Mouse (Mus musculus) CH12.LX (cell line): Measurements from ENCODE around the gene Pcmt1. TPM values are rescaled to one million over a fixed set of nuclear protein-coding genes. Genes with fewer than 3 reads are reported as not detected.

Experiments used
- DNase-seq: peaks from one replicate; pipeline ENCODE4 v3.0.0-alpha.2; 2013; ENCODE audit errors: extremely low read depth
- H3K27ac ChIP-seq: 2 replicates; pipeline ENCODE4 v1.5.1; 2012; ENCODE audit warnings: low read depth, mild to moderate bottlenecking, control low read depth, moderate library complexity; ENCODE audit not compliant: insufficient read depth
- H3K27me3 ChIP-seq: replicated peaks from 2 replicates; pipeline ENCODE3; 2012; ENCODE audit warnings: inconsistent platforms
- H3K36me3 ChIP-seq, 2 experiments: replicated peaks in 1 of 2; 2 replicates each; pipeline versions ENCODE3 to v1.6.1; 2012; ENCODE audit warnings: inconsistent platforms in 1 of 2, low read length in 1 of 2, mild to moderate bottlenecking in 1 of 2, mixed read lengths in 1 of 2, moderate library complexity in 1 of 2; ENCODE audit not compliant: control insufficient read depth in 1 of 2, insufficient read depth in 1 of 2
- H3K4me1 ChIP-seq, 2 experiments: 2 replicates each; pipeline ENCODE4 v1.6.1; 2012; ENCODE audit warnings: inconsistent platforms in 1 of 2, moderate library complexity in 1 of 2; ENCODE audit not compliant: insufficient read depth in 2 of 2, control insufficient read depth in 1 of 2
- H3K4me2 ChIP-seq: 2 replicates; pipeline ENCODE4 v1.6.1; 2012; ENCODE audit warnings: low read depth, mild to moderate bottlenecking, control low read depth; ENCODE audit not compliant: poor library complexity, insufficient read depth, severe bottlenecking
- H3K4me3 ChIP-seq, 3 experiments: fragments of 150-350 bp in 1 of 3; sonication (generic) in 1 of 3; replicated peaks in 1 of 3; 2 replicates each; pipeline versions ENCODE3 to v1.5.1; 2011 to 2012; ENCODE audit warnings: low read depth in 2 of 3, low read length in 2 of 3, mild to moderate bottlenecking in 2 of 3, moderate library complexity in 2 of 3, control low read depth in 1 of 3, improper control_type of control experiment in 1 of 3, inconsistent platforms in 1 of 3, mixed read lengths in 1 of 3; ENCODE audit not compliant: poor library complexity in 1 of 3
- H3K79me2 ChIP-seq: replicated peaks from 2 replicates; pipeline ENCODE4 v1.6.1; 2012; ENCODE audit warnings: mild to moderate bottlenecking, moderate library complexity; ENCODE audit not compliant: control insufficient read depth, poor library complexity, insufficient read depth, severe bottlenecking; ENCODE audit errors: extremely low read depth
- H3K9ac ChIP-seq: 2 replicates; pipeline ENCODE4 v1.6.1; 2012; ENCODE audit warnings: low read depth, mild to moderate bottlenecking, control low read depth, moderate library complexity; ENCODE audit not compliant: insufficient read depth
- H3K9me3 ChIP-seq: replicated peaks from 2 replicates; pipeline ENCODE3; 2012; ENCODE audit warnings: low read length, inconsistent platforms, mixed read lengths
- BHLHE40 ChIP-seq: IDR thresholded peaks from 2 replicates; pipeline ENCODE4 v1.6.1; 2011; ENCODE audit warnings: mild to moderate bottlenecking, low read depth, low read length, improper control_type of control experiment
- CHD1 ChIP-seq: IDR thresholded peaks from 2 replicates; pipeline ENCODE4 v1.6.1; 2012; ENCODE audit warnings: low read depth, low read length, improper control_type of control experiment, inconsistent platforms
- CTCF ChIP-seq, 2 experiments: IDR thresholded peaks in 1 of 2; conservative IDR thresholded peaks in 1 of 2; 2 replicates each; pipeline ENCODE4 v1.5.1; 2011 to 2012; ENCODE audit warnings: low read depth in 2 of 2, low read length in 2 of 2, improper control_type of control experiment in 1 of 2, inconsistent platforms in 1 of 2, mild to moderate bottlenecking in 1 of 2, moderate library complexity in 1 of 2
- E2F4 ChIP-seq: IDR thresholded peaks from 2 replicates; pipeline ENCODE4 v1.6.1; 2011; ENCODE audit warnings: low read depth, low read length, improper control_type of control experiment; ENCODE audit not compliant: insufficient replicate concordance
- ELF1 ChIP-seq: IDR thresholded peaks from 2 replicates; pipeline ENCODE4 v1.6.1; 2014; ENCODE audit warnings: low read depth, mild to moderate bottlenecking, inconsistent platforms, low read length, improper control_type of control experiment
- ETS1 ChIP-seq: conservative IDR thresholded peaks from 2 replicates; pipeline ENCODE4 v1.6.1; 2012; ENCODE audit warnings: low read depth, mild to moderate bottlenecking, inconsistent platforms, low read length, improper control_type of control experiment, moderate library complexity
- GABPA ChIP-seq: IDR thresholded peaks from 2 replicates; pipeline ENCODE4 v1.6.1; 2012; ENCODE audit warnings: low read depth, low read length, improper control_type of control experiment, inconsistent platforms; ENCODE audit not compliant: insufficient replicate concordance
- HCFC1 ChIP-seq: IDR thresholded peaks from 2 replicates; pipeline ENCODE4 v1.6.1; 2012; ENCODE audit warnings: low read depth, mild to moderate bottlenecking, inconsistent platforms, low read length, improper control_type of control experiment
- IRF4 ChIP-seq: IDR thresholded peaks from 2 replicates; pipeline ENCODE4 v1.6.1; 2014; ENCODE audit warnings: low read depth, mild to moderate bottlenecking, inconsistent platforms, low read length, improper control_type of control experiment
- JUND ChIP-seq: conservative IDR thresholded peaks from 2 replicates; pipeline ENCODE4 v1.6.1; 2011; ENCODE audit warnings: low read depth, low read length, improper control_type of control experiment
- KAT2A ChIP-seq: IDR thresholded peaks from 2 replicates; pipeline ENCODE4 v1.6.1; 2012; ENCODE audit warnings: low read length, improper control_type of control experiment, inconsistent platforms; ENCODE audit not compliant: insufficient replicate concordance
- MAFK ChIP-seq: IDR thresholded peaks from 2 replicates; pipeline ENCODE4 v1.6.1; 2011; ENCODE audit warnings: low read length, improper control_type of control experiment; ENCODE audit not compliant: insufficient replicate concordance
- MAX ChIP-seq: IDR thresholded peaks from 2 replicates; pipeline ENCODE4 v1.6.1; 2011; ENCODE audit warnings: low read length, improper control_type of control experiment
- MEF2A ChIP-seq: IDR thresholded peaks from 2 replicates; pipeline ENCODE4 v1.6.1; 2014; ENCODE audit warnings: low read depth, mild to moderate bottlenecking, inconsistent platforms, low read length, improper control_type of control experiment, borderline replicate concordance
- MYC ChIP-seq: IDR thresholded peaks from 2 replicates; pipeline ENCODE4 v1.6.1; 2011; ENCODE audit warnings: low read depth, mild to moderate bottlenecking, improper control_type of control experiment, low read length
- NRF1 ChIP-seq: IDR thresholded peaks from 2 replicates; pipeline ENCODE4 v1.6.1; 2014; ENCODE audit warnings: low read depth, mild to moderate bottlenecking, inconsistent platforms, low read length, improper control_type of control experiment, moderate library complexity
- PAX5 ChIP-seq: IDR thresholded peaks from 2 replicates; pipeline ENCODE4 v1.6.1; 2012; ENCODE audit warnings: low read length, inconsistent platforms, mixed read lengths
- POLR2A ChIP-seq: IDR thresholded peaks from 2 replicates; pipeline ENCODE4 v1.6.1; 2011; ENCODE audit warnings: low read depth, mild to moderate bottlenecking, improper control_type of control experiment, low read length
- POLR2AphosphoS2 ChIP-seq: IDR thresholded peaks from 2 replicates; pipeline ENCODE4 v1.6.1; 2011; ENCODE audit warnings: low read depth, low read length, improper control_type of control experiment
- RAD21 ChIP-seq: IDR thresholded peaks from 2 replicates; pipeline ENCODE4 v1.6.1; 2011; ENCODE audit warnings: low read depth, mild to moderate bottlenecking, low read length, improper control_type of control experiment, moderate library complexity
- RCOR1 ChIP-seq: conservative IDR thresholded peaks from 2 replicates; pipeline ENCODE4 v1.6.1; 2012; ENCODE audit warnings: low read depth, mild to moderate bottlenecking, inconsistent platforms, low read length, improper control_type of control experiment
- SIN3A ChIP-seq: IDR thresholded peaks from 2 replicates; pipeline ENCODE4 v1.6.1; 2012; ENCODE audit warnings: low read length, improper control_type of control experiment, inconsistent platforms
- SMC3 ChIP-seq: IDR thresholded peaks from 2 replicates; pipeline ENCODE4 v1.6.1; 2011; ENCODE audit warnings: low read depth, low read length, improper control_type of control experiment
- TCF12 ChIP-seq: IDR thresholded peaks from 2 replicates; pipeline ENCODE4 v1.6.1; 2014; ENCODE audit warnings: low read depth, mild to moderate bottlenecking, inconsistent platforms, low read length, improper control_type of control experiment
- USF1 ChIP-seq: IDR thresholded peaks from 2 replicates; pipeline ENCODE4 v1.6.1; 2014; ENCODE audit warnings: low read depth, mild to moderate bottlenecking, inconsistent platforms, low read length, improper control_type of control experiment
- USF2 ChIP-seq: conservative IDR thresholded peaks from 2 replicates; pipeline ENCODE4 v1.6.1; 2011; ENCODE audit warnings: low read depth, low read length, improper control_type of control experiment
- ZNF384 ChIP-seq: IDR thresholded peaks from 2 replicates; pipeline ENCODE4 v1.6.1; 2012; ENCODE audit warnings: low read depth, low read length, improper control_type of control experiment, inconsistent platforms
- dilution Hi-C: fragments of 300-500 bp; cut with MboI; formaldehyde crosslinking; loops from 2 replicates; pipeline ENCODE4 v1.14.3; 2020; ENCODE audit warnings: low sequenced_read_pairs; ENCODE audit not compliant: extremely low pct_unique_long_range_greater_than_20kb, extremely low pct_ligation_motif_present
- in situ Hi-C: fragments of 300-500 bp; cut with MboI; formaldehyde crosslinking; loops from 3 replicates; pipeline ENCODE4 v1.14.3; 2019; ENCODE audit warnings: low sequenced_read_pairs, low pct_ligation_motif_present, low pct_unique_long_range_greater_than_20kb, mixed read lengths
- polyA plus RNA-seq: library from polyadenylated mRNA; unstranded; fragments of >175 nt; gene quantifications from 2 replicates; pipeline ENCODE4 v1.2.1, GENCODE M21; 2012; ENCODE audit warnings: low read depth; ENCODE audit not compliant: insufficient read length
- total RNA-seq, 2 experiments: library from RNA; depleted of rRNA; stranded (reverse); fragments of 300-350 nt in 1 of 2; fragments of >200 nt in 1 of 2; gene quantifications; 2 replicates each; pipeline ENCODE4 v1.2.3; 2012 to 2014

Pcmt1 gene
- total and polyA plus RNA-seq, 3 experiments: 44.4 to 62.2 (median 56.5) TPM

DNA sequence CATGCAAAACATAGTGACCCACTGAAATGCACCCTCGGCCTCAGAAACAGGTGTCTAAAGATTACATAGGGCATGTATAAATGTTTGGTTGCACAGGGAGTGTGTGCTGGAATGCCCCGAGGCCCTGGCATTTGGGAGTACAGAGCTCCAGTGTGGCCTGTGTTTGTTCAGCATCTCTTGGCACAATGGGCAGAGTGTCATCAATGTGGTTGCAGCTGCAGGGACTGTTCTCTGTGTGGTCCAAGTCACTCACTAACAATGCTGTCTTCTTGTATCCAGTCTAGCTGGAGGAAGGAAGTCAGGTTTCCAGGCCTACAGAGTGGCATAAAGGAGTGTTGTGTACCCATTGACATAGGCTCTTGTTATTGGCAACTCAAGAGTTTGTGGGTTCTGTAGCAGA, 75.8 kb downstream of the Pcmt1 start:
- H3K36me3 ChIP-seq: peaks cover 4 to 25% of the 10 kb centered on the region in 2 experiments
- no peak overlapping the region for H3K4me3 ChIP-seq
- no peak overlapping the region for H3K4me2 ChIP-seq
- peaks cover 2 to 9% of the 10 kb centered on the region in 2 experiments; a peak in 2 of 4 replicates for H3K4me1 ChIP-seq
- no peak overlapping the region for H3K27ac ChIP-seq
- TF ChIP-seq TCF12 (no peak), MYC (no peak), POLR2A (no peak), SIN3A (no peak), RAD21 (no peak), NRF1 (no peak), ETS1 (no peak), GABPA (no peak), MAFK (no peak), HCFC1 (no peak), POLR2AphosphoS2 (no peak), KAT2A (no peak), PAX5 (no peak), RCOR1 (no peak), CHD1 (no peak), ELF1 (no peak), ZNF384 (no peak), BHLHE40 (no peak), MAX (no peak), MEF2A (no peak)
- TF ChIP-seq, all 38 proteins: peak for 0
- dilution Hi-C loops (no loop called here), in situ Hi-C loops (no loop called here)
- Histone ChIP-seq H3K79me2 (no peaks in the 10 kb centered on the region), H3K9ac (no peak overlapping the region), H3K27me3 (no peaks in the 10 kb centered on the region), H3K9me3 (no peaks in the 10 kb centered on the region)
- no peak for DNase-seq

DNA sequence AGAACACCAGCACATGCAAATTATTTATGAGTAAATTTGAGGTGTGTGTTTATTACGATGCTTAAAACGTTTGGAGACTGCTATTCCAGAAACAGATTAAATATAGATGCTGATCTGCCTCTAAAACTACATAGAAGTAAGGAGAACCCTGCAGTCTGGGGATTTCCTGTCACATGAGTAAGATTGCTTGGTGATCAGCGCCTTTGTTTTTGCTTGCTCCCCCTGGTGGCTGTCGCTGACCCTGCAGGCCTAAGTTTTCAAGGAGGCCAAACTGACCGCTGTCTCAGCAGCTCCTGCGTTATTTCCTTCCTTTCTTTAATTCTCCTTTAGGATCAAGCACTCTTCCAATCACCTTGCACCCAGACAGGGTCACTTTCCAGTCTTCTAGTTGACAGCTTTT, 80.3 kb downstream of the Pcmt1 start:
- H3K9me3 ChIP-seq: no peaks in the 10 kb centered on the region
- peaks cover 0 to 12% of the 10 kb centered on the region in 2 experiments for H3K36me3 ChIP-seq
- no peak overlapping the region for H3K9ac ChIP-seq
- TF ChIP-seq IRF4: no peak
- no peak for TF ChIP-seq POLR2AphosphoS2
- peak; percentile 67 for TF ChIP-seq RAD21
- peak; percentile 57 for TF ChIP-seq ELF1
- TF ChIP-seq USF1: peak; percentile 57; the same call in 1 of the 2 replicates
- TF ChIP-seq SMC3: peak; percentile 98
- TF ChIP-seq NRF1: no peak
- TF ChIP-seq USF2: peak; percentile 48; the same call in 1 of the 2 replicates
- TF ChIP-seq MAFK: no peak
- TF ChIP-seq JUND: no peak
- peak; percentile 87 for TF ChIP-seq BHLHE40
- no peak for TF ChIP-seq POLR2A
- TF ChIP-seq CHD1: no peak
- no peak for TF ChIP-seq E2F4
- peak; percentile 93 for TF ChIP-seq CTCF (conservative IDR thresholded peaks at IDR 0.05 in 1 of 2, IDR thresholded peaks at IDR 0.05 in 1 of 2; ENCODE audit: low read depth in 2 of 2, low read length in 2 of 2)
- dilution Hi-C loops: no loop called here
- H3K27ac ChIP-seq: no peak overlapping the region
- DNase-seq: peak; percentile 72
- in situ Hi-C loops: no loop called here
- H3K4me3 ChIP-seq: no peak overlapping the region
- H3K4me2 ChIP-seq: no peak overlapping the region
- H3K79me2 ChIP-seq: no peaks in the 10 kb centered on the region
- no peaks in the 10 kb centered on the region for H3K27me3 ChIP-seq
- H3K4me1 ChIP-seq: peaks cover 2 to 12% of the 10 kb centered on the region in 2 experiments; a peak in 2 of 4 replicates
